Mouse (Mus musculus) cerebellum, adult (tissue): ENCODE data around the gene Polr2h.

Experiments
- ATAC-seq: cut with Nextera tagmentation; 2 replicates; pipeline ENCODE4 v1.9.2; 2017; ENCODE audit warnings: mild to moderate bottlenecking, moderate library complexity, mixed read lengths; ENCODE audit not compliant: insufficient number of reproducible peaks, low FRiP score, low TSS enrichment

Gene Polr2h

DNA sequence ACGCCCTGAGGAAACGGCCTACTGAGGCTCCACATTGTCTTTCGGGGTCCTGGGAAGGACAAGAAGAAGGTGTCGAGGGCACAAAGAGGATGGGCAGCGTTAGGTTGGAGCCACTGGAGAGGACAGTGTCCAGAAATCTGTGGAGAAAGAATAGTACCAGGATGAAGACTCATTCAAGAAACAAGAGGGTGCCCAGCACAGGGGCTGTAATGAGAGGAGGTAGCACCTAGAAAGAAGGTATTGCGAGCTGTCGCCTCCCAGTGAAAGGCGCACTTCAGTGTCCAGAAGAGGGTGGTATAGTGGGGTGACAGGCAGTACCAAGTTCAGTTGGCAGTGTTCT, 654 bp upstream of the Polr2h start:
- peak; percentile 16; the same call in 1 of the 2 replicates for ATAC-seq

DNA sequence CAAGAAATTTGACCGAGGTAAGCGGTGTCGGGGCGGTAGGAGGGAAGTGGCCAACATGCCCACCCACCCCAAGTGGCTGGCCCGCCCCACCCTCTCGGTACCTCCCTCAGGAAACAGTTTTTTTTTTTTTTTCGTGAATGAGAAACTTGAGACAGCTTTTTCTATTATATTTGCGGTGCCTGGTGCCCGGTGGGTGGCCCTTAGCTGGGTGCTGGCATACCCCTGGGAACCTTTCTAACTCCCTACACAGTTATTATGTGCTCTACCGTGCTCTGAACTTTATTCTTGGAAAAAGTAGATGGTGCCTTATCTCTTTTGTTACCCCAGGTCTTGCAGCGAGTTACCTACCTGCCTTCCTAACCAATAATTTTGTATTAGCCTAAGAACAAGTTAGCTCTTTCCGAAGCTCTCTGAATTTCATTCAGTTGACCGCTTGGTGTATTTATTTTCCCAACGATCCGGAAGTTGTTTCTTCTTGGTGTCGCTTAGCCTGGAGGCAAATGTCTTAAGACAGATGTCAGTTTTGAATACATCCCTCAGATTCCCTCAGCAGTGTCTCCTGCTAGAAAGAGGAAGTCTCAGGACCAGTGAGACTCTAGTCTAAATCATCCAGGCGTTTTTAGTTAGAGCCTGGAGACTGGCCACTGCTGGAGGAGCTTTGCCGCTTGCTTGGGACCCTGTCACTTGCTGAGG, 659 bp downstream of the Polr2h start:
- ATAC-seq = no peak

DNA sequence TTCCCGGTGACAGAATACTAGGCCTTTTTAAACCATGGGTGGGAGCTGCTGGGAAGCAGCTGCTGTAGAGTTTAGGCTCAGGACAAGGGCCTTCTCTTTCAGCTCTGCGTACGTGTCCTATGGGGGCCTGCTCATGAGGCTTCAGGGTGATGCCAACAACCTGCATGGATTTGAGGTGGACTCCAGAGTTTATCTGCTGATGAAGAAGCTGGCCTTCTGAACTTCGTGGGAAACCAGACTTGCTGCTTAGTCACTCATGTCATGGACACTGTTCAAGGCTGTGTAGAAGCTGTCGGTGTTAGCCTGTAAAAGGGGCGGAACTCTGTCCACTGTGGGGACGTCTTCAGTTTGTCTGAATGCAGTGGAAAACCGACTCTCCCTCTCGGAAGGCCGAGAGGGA, 4.3 kb downstream of the Polr2h start:
- ATAC-seq = no peak

DNA sequence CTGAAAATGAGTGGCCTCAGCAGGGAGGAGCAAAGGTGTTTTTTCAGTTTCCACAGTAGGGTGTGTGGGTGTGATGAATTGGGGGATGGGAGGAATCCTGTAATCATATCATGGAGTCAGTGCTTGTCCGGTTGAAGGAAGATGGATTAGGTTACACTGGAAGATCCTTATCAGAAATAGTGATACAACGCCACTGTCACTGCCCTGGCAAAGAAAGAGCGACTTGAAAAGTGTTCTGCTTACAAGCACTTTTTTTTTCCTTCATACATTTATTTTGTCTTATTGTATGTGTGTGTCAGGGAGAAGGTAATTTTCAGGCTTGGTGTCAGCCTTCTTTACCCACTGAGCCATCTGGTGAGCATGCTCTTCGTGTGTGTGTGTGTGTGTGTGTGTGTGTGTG, 5.3 kb downstream of the Polr2h start:
- no peak for ATAC-seq

DNA sequence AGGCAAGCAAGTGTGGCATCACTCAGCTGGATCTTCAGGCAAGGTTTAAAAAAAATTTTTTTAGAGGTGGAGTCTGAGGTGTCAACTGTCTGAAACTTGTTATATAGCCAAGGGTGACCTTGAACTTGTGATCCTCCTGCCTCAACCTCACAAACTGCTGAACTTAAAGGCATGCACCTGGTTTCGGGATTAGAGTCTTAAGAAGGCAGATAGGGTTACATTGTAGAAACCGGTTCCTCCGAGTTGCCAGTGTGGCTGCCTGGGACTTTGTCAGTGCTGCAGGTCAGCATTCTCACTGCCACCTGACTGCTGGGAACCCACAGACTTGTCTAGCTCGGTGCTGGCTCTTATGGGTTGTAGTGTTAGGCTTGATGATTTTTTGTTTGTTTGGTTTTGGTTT, 5.8 kb downstream of the Polr2h start:
- ATAC-seq = no peak

DNA sequence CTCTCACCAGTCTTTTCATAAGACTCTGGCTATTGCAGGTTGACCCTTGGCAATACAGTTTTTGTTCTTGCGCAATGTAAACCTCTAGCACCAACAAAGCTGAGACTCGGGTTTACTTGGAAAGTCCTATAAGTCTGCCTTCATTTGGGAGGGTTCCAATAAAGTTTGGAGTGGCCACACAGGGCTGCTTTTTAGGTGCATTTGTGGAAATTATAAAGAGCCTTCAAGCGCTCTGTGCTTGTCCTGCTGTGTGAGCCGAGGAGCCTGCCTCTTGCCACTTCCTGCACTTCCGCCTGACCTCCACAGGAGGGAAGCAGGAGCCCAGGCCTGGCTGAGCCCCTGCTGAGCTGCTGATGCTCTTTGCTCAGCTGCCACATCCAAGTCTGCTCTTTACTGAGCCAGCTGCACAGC, 6.9 kb downstream of the Polr2h start:
- no peak for ATAC-seq

DNA sequence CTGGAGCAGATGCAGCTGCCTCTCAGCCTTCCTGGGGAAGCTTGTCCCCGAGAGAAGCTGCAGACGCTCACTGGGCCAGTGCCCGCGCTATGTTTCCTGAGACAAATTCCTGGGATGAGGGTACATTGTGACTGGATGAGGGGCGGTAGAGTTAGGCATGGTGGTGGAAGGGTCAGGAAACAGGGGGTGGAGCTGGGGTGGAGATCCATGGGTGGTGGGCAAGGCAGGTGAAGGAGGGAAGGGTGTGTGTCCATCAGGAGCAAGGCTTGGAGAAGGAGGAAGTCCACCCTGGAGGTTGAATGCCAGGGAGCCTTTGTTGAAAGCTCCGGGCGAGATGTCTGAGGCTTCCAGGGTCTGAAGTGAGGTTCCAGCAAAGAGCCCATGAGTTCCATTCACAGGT, 7.9 kb downstream of the Polr2h start:
- ATAC-seq = no peak

DNA sequence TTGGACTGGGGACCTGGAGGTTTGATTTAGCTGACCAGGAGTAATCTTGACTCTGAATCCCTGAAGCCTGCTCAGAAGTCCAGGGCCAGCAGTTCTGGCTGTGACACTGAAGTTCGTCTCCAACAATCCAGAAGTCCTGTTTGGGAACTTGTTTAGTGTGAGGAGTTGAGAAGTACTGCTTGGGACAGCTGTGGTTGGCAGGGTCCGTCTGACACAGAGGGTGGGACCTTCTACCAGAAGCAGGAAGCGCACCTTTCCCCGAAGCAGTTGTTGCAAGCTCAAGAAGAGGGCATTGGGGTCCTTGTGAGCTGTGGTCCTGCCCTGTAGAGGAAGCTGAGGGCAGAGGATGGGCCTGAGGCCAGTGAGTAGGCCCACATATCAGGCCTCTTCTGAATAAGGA, 8.3 kb downstream of the Polr2h start:
- ATAC-seq = no peak

DNA sequence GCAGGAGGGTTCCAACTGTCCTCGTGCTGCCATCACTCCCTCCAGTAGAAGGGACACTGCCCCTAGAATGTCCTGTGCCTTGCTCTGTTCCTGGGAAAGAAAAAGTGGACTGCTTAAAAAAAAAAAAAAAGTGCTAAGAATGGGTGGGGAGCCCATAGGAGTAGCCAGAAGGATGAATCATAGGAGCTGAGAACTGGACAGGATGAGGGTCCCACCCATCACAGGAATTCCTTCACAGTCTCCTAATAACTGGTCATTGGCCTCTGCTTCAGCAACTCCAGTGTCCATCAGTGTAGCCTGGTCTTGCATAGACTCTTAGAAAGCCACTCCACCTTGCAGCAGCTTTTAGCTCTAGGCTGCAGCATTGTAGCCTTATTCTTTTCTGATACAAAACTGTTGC, 8.9 kb downstream of the Polr2h start:
- ATAC-seq = no peak

DNA sequence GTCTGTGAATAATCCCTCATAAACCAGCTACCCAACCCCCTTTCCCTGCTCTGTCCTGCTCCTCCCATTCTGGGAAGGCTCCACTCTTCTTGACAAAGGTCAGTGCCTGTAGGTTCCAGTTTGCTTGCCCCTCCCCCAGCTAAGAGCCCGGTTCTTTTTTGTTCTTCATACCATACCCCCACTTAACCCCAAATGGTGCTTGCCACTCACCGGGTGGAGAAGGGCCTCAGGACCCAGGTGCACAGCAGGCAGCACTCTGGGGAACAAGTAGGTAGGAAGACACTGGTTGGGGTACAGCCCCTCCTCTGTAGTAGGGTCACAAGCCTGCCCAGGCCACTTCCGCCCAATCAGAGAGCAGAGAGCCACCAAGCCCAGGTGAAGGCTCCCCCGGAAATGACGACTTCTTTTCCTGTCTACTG, 12.8 kb downstream of the Polr2h start:
- no peak for ATAC-seq

DNA sequence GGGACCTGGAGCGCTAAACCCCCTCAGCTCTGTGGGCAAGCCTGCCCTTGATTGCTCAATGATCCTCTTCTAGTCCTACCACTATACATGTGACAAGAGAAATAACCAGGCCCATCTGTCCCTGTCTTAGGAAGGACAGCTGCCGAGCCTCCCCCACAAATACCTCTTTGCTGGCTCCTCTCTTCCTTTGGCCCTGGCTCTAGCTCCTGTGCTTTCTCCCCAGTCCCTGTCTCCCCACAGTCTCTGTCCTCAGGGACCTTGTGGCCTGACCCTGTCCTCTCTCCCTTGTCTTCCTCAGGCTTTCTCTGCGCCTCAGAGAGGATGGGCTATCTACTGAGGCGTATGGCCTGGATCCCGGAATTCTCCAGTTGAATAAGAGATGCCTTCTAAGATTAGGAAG, 14.2 kb downstream of the Polr2h start:
- no peak for ATAC-seq

DNA sequence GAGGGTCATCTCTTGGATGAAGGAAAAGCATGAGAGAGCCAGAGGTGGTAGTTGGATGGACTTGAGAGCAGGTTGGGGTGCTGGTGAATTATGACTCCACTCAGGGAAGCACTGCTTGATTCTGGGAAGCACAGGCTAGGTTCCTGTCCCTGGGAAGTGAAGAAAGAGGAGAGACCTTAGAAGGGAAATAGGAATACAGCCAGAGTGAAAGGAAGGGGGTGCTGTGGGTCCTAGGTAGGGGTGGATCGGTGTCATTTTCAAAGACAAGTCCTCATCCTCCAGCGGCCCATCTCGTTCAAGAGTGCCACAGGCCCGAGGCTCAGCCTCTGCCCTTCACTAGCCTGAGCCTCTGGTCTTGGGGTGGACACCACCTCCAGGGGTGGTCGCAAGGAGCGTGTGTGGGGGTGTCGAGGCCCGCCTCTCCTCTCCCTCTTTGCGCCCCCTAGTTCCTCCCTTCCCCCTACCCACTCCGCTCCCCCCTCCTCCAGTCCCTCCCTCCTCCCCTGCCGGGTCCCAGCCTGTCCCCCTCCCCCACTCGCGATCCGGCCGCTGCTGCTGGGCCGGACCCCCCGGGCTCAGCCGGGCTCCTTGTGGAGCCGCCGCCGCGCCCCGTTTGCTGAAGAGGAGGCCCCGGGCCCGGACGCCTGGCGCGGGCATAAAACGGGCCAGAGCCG, 14.9 kb downstream of the Polr2h start:
- 0 out of 2 replicates have a peak, but pooled peaks have one; percentile 8 for ATAC-seq

DNA sequence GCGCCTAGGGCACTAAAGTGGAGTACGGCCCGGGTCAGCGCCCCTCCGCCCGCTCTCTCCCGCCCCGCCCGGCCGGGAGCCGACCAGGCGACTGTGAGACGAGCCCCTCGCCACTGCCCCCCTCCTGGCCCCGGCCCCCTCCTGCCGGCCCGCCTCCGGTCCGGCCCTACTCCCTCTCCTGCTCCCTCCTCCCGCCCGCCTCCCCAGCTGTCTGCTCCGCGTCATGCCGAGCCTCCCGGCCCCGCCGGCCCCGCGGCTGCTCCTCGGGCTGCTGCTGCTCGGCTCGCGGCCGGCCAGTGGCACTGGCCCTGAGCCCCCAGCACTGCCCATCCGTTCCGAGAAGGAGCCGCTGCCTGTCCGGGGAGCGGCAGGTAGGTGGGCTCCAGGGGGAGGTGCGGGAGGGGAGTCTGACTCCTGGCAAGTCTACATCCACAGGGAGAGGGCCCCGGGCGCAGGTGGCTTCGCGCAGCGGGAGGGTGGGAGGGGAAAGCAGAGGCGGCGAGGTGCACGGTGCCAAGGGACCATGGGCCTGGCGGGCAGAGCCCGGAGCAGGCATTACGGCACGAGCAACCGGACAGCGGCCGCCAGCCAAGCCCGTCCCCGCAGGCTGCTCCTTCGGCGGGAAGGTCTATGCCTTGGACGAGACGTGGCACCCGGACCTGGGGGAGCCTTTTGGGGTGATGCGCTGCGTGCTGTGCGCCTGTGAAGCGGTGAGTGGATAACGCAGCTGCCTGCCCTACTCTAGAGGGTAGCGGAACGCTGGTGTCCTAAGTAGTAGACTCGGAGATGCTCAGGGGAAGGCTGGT, 15.7 kb downstream of the Polr2h start, which contains the start of gene Chrd:
Chrd (plus strand) TSS at position 203 of the 806 bp plus-strand sequence.
- peak; percentile 42 for ATAC-seq

DNA sequence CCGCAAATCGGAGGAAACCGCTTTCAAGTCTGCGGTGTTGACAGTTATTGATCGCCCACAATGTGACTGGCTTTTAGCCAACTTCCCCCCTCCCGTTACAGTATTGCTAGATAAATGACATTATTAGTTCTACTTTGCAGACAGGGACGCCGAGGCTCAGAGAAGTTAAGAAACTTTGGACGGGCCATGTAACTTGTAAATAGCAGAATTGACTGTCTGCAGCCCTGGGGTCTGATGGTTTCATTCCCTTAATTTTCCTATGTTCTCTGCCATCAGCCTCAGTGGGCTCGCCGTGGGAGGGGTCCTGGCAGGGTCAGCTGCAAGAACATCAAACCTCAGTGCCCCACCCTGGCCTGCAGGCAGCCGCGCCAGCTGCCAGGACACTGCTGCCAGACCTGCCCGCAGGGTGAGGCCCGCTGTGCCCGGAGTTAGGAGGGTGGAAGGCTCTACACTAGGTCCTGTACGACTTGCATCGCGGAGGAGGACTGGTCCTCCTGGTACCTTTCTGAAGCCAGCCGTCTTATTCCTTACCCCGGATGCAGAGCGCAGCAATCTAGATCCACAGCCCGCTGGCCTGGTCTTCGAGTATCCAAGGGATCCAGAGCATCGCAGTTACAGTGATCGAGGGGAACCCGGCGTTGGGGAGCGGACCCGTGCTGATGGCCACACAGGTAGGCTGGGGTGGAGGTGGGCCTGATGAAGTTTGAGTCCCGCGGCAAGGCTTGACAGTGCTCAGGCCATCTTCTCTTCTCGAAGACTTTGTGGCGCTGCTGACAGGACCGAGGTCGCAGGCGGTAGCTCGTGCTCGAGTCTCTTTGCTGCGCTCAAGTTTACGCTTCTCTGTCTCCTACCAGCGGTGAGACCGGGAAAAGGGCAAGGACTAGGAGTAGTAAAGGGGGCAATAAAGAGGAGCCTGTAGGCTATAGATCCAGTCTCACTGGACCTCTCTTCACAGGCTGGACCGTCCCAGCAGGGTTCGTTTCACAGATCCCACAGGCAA, 16.6 kb downstream of the Polr2h start, which contains the start of gene Thpo:
Thpo (minus strand) TSS at position 781 of the 1,000 bp plus-strand sequence.
- no peak for ATAC-seq

DNA sequence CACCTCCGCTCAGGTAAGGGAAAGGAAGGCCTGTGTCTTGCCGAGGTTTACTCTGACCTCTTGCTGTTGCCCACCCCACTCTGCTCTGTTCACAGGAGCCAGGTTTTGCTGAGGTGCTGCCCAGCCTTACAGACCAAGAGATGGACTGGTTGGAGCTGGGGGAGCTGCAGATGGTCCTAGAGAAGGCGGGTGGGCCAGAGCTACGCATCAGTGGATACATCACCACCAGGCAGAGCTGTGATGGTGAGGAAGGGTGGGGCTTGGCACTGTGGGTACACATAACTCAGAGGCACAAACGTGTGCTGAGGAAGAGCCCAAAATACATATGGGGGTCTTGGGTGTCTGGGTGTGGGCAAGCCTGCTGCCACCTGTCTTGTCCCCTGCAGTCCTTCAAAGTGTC, 18.2 kb downstream of the Polr2h start:
- no peak for ATAC-seq

DNA sequence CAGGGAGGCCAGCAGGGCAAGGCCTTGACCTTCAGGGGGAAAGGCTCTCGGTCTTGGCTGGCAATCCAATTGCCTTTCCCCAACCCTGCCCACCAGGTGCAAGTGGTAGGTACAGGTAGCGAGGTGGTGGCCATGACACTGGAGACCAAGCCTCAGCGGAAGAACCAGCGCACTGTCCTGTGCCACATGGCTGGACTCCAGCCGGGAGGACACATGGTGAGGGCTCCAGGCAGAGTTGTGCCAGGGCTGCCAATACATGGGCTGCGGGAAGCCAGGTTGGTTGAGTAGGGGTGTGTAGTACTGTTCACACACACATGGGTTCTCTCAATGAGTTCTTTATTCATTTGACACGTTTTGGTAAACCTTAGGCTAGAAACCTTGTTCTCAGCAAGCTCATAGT, 18.7 kb downstream of the Polr2h start:
- no peak for ATAC-seq

DNA sequence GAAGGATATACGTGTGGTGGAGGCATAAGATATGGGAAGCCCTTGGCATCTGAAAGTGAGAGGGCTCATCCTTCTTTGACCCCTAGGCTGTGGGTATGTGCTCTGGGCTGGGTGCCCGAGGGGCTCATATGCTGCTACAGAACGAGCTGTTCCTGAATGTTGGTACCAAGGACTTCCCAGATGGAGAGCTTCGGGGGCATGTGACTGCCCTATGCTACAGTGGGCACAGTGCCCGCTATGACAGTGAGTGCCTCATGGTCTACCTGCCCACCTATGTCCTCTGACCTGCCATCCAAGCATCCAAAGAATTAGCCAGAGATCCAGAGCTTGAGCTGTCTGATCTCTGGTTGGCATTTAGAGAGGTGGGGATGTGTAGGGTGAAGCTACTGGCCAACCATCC, 19.4 kb downstream of the Polr2h start:
- ATAC-seq = no peak

DNA sequence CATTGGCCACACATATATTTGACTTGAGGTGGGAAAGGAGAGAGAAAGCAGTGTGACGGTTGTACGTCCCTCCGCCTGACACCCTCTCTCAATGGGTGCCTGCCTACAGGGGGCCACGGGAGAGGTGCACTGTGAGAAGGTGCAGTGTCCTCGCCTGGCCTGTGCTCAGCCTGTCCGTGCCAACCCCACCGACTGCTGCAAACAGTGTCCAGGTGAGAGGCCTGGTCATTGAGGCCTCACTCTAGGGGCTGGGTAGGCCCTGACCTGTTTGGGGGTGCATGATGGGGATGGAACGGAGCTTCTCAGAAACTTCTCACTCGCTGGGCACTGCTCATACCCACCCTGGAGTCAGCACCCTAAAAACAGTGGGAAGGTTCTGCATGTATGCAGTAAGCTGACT, 22.4 kb downstream of the Polr2h start:
- no peak for ATAC-seq

DNA sequence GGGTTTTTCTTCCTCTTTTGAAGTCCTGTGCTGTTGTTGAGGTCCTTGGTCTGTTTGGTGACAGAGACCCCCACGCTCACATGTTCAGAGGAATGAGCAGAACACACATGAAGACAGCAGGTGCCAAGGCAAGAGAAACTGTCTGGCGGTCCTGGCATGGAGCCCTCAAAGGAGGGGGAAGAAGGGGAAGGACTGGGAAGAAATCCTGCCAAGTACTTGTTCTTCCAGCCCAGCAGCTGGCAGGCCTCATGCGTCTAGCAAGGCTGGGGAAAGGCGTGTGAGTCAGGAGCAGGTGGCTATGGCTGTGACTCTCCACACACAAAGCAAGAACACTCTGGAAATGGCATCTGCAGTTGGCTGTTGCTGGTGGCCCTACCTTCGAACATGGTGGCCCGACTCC, 29.2 kb downstream of the Polr2h start:
- no peak for ATAC-seq

DNA sequence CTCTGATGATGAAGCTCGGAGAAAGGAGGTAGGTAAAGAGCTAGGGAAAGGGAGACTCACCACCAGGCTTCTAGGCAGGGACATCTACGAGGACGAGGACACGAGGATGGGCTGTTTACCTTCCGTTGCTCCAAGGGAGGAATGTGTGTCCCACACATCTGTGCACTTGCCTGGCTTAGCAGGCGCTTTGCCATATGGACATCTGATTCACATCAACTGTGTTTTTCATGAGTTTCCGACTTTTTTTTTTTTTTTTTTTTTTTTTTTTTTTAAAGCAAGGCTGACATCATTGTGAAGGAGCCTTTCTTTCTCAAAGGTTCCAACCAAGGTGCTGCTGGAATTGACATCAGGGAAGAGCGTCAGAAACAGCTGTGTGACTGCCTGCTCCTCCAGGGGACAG, 33.1 kb downstream of the Polr2h start:
- no peak for ATAC-seq
